Mouse (Mus musculus) embryonic facial prominence, embryonic 15.5 days (tissue): ENCODE data around the gene Defb33. TPM values are rescaled to one million over a fixed set of nuclear protein-coding genes. Genes with fewer than 3 reads are reported as not detected.

Experiments
- ATAC-seq: fragments of 200-750 bp; cut with Nextera tagmentation; 2 replicates; pipeline ENCODE4 v1.8.0; 2017; ENCODE audit warnings: low read depth, moderate TSS enrichment; ENCODE audit not compliant: insufficient number of reproducible peaks, low FRiP score, low TSS enrichment
- H3K27ac ChIP-seq: fragments of 300-500 bp; sonication (generic); replicated peaks from 2 replicates; pipeline ENCODE4 v1.5.1; 2015; ENCODE audit warnings: mild to moderate bottlenecking, inconsistent platforms
- H3K27me3 ChIP-seq: fragments of 300-500 bp; sonication (generic); 2 replicates; pipeline ENCODE4 v1.6.1; 2015; ENCODE audit warnings: inconsistent platforms
- H3K36me3 ChIP-seq: fragments of 300-500 bp; sonication (generic); 2 replicates; pipeline ENCODE4 v1.6.1; 2015; ENCODE audit warnings: mild to moderate bottlenecking, inconsistent platforms
- H3K4me1 ChIP-seq: fragments of 300-500 bp; sonication (generic); 2 replicates; pipeline ENCODE4 v1.6.1; 2015; ENCODE audit warnings: inconsistent platforms
- H3K4me2 ChIP-seq: fragments of 300-500 bp; sonication (generic); replicated peaks from 2 replicates; pipeline ENCODE4 v1.6.1; 2015; ENCODE audit warnings: mild to moderate bottlenecking, inconsistent platforms
- H3K4me3 ChIP-seq: fragments of 300-500 bp; sonication (generic); replicated peaks from 2 replicates; pipeline ENCODE4 v1.5.1; 2015; ENCODE audit warnings: mild to moderate bottlenecking, inconsistent platforms
- H3K9ac ChIP-seq: fragments of 300-500 bp; sonication (generic); 2 replicates; pipeline ENCODE4 v1.6.1; 2015; ENCODE audit warnings: inconsistent platforms
- H3K9me3 ChIP-seq: fragments of 300-500 bp; sonication (generic); replicated peaks from 2 replicates; pipeline ENCODE4 v1.6.1; 2016; ENCODE audit warnings: inconsistent platforms
- WGBS: fragments of 180-500 bp; shearing (Covaris S2); methylation state at CpG from one replicate; pipeline ENCODE4 v1.1.7; 2015; 5-methylcytosine and 5-hydroxymethylcytosine counted together
- polyA plus RNA-seq: library from polyadenylated mRNA; unstranded; fragments of >200 nt; fragmentation: Nextera tagmentation; extraction: Ambion mirVana; gene quantifications from 2 replicates; pipeline ENCODE4 v1.2.1, GENCODE M21; 2015

Gene Defb33
- polyA plus RNA-seq: not detected in 2 replicates

GRCm38 (mm10) chr8:20892369-20892768, at the start of gene Defb33:
Gene Defb33 (plus strand): TSS chr8:20892669.
- ATAC-seq: no peak
- Histone ChIP-seq H3K4me3 (no peak within 1 kb of the TSS), H3K27me3 (no peaks in the 10 kb centered on the region), H3K4me2 (no peak within 1 kb of the TSS), H3K27ac (no peak within 1 kb of the TSS), H3K9ac (no peak within 1 kb of the TSS), H3K9me3 (0 out of 2 replicates have a peak, but pooled peaks cover 4% of the 10 kb centered on the region), H3K36me3 (no peaks in the 10 kb centered on the region), H3K4me1 (no peaks in the 10 kb centered on the region)
- WGBS: 89% methylated on average over 2 of the region's 2 CpGs

- no peak overlapping the region for H3K9ac ChIP-seq
- ATAC-seq: no peak
- 37% methylated on average over 6 of the region's 6 CpGs for WGBS
- no peak overlapping the region for H3K4me3 ChIP-seq
- no peaks in the 10 kb centered on the region for H3K27me3 ChIP-seq
- H3K36me3 ChIP-seq: no peaks in the 10 kb centered on the region
- H3K9me3 ChIP-seq: no peaks in the 10 kb centered on the region
- no peak overlapping the region for H3K4me2 ChIP-seq
- H3K27ac ChIP-seq: no peak overlapping the region
- H3K4me1 ChIP-seq: no peaks in the 10 kb centered on the region
These were observed 17.9 kb upstream of the Defb33 start for GRCm38 (mm10) chr8:20874608-20875007.

GRCm38 (mm10) chr8:20902527-20902926, 10.1 kb downstream of the Defb33 start, which contains the start of gene Gm15056:
Gene Gm15056 (minus strand): TSS chr8:20902627.
- Histone ChIP-seq H3K27me3 (no peaks in the 10 kb centered on the region), H3K4me3 (no peak within 1 kb of the TSS), H3K4me2 (no peak within 1 kb of the TSS), H3K9ac (no peak within 1 kb of the TSS), H3K4me1 (no peaks in the 10 kb centered on the region), H3K27ac (no peak within 1 kb of the TSS), H3K36me3 (no peaks in the 10 kb centered on the region), H3K9me3 (no peaks in the 10 kb centered on the region)
- ATAC-seq: no peak
- WGBS: 45% methylated on average over 2 of the region's 2 CpGs

GRCm38 (mm10) chr8:20907119-20907518, 14.7 kb downstream of the Defb33 start:
- ATAC-seq: no peak
- H3K9ac ChIP-seq: no peak overlapping the region
- H3K4me2 ChIP-seq: no peak overlapping the region
- H3K27ac ChIP-seq: no peak overlapping the region
- no peak overlapping the region for H3K4me3 ChIP-seq
- no peaks in the 10 kb centered on the region for H3K4me1 ChIP-seq
- H3K27me3 ChIP-seq: no peaks in the 10 kb centered on the region
- no peaks in the 10 kb centered on the region for H3K9me3 ChIP-seq
- no peaks in the 10 kb centered on the region for H3K36me3 ChIP-seq
- 83% methylated on average over 2 of the region's 2 CpGs for WGBS

GRCm38 (mm10) chr8:20908256-20908655, 15.8 kb downstream of the Defb33 start:
- Histone ChIP-seq H3K4me1 (no peaks in the 10 kb centered on the region), H3K4me2 (no peak overlapping the region), H3K9me3 (no peaks in the 10 kb centered on the region), H3K27me3 (no peaks in the 10 kb centered on the region), H3K27ac (no peak overlapping the region), H3K9ac (no peak overlapping the region), H3K4me3 (no peak overlapping the region), H3K36me3 (no peaks in the 10 kb centered on the region)
- WGBS: 54% methylated on average over 2 of the region's 2 CpGs
- ATAC-seq: no peak

DNA sequence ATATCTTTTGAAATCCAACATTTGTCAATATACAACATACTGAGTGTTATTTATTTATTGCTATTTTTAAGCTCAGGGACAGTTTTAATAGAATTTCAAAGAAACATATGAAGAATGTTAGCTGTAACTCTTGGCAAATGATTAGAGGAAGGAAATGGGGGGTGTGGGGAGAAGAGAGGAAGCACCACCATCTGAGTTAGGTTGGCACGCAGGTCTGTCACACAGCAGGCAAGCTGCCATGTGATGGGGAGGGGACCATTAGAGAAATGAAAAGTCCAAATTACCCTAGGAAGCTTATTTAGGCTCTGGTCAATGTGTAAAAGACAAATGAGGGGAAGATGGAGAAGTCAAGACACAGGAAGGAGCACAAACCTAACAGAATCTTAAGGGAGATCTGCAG, 19.8 kb downstream of the Defb33 start:
- H3K9ac ChIP-seq: no peak overlapping the region
- ATAC-seq: no peak
- H3K27ac ChIP-seq: no peak overlapping the region
- H3K9me3 ChIP-seq: 0 out of 2 replicates have a peak, but pooled peaks cover 7% of the 10 kb centered on the region
- no peak overlapping the region for H3K4me3 ChIP-seq
- H3K4me2 ChIP-seq: no peak overlapping the region
- no peaks in the 10 kb centered on the region for H3K36me3 ChIP-seq
- no peaks in the 10 kb centered on the region for H3K4me1 ChIP-seq
- WGBS: 81% methylated on average over 1 of the region's 1 CpGs
- no peaks in the 10 kb centered on the region for H3K27me3 ChIP-seq

- Histone ChIP-seq H3K27ac (no peak within 1 kb of the TSS), H3K4me1 (no peaks in the 10 kb centered on the region), H3K27me3 (no peaks in the 10 kb centered on the region), H3K4me3 (no peak within 1 kb of the TSS), H3K36me3 (no peaks in the 10 kb centered on the region), H3K9me3 (no peaks in the 10 kb centered on the region), H3K4me2 (no peak within 1 kb of the TSS), H3K9ac (no peak within 1 kb of the TSS)
- WGBS: 70% methylated on average over 3 of the region's 3 CpGs
- ATAC-seq: no peak
These were observed 29.5 kb downstream of the Defb33 start, which contains the start of gene Gm6040 for GRCm38 (mm10) chr8:20921971-20922370. Gene Gm6040 (minus strand): TSS chr8:20922071.

DNA sequence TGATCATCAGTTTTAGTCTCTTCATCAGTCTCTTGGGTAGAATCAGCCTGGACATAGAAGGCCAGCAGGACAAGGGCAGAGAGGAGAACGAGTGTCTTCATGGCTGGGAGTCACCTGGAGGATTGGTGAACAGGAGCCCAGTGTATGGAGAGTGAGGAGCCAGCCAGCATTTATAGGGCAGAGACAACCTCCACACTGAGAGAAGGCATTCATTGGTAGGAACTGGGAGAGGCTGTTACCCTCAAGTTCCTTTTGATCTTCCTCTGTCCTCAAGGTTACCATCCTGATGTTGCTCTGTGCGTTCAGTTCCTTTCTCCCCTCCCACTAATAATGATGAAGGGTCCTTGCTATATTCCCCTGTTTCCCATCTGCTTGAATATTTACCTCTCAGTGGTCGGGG, 52.1 kb downstream of the Defb33 start, which contains the start of gene AY761185:
Gene AY761185, minus strand, starts transcription at position 101 of the 400 bp plus-strand sequence.
- no peak within 1 kb of the TSS for H3K27ac ChIP-seq
- H3K27me3 ChIP-seq: no peaks in the 10 kb centered on the region
- H3K4me2 ChIP-seq: no peak within 1 kb of the TSS
- WGBS: 61% methylated on average over 3 of the region's 3 CpGs
- H3K4me3 ChIP-seq: no peak within 1 kb of the TSS
- no peak for ATAC-seq
- H3K9me3 ChIP-seq: no peaks in the 10 kb centered on the region
- no peaks in the 10 kb centered on the region for H3K36me3 ChIP-seq
- H3K4me1 ChIP-seq: no peaks in the 10 kb centered on the region
- H3K9ac ChIP-seq: no peak within 1 kb of the TSS

Other genes starting within 250 kb of the Defb33 start
- not detected in 2 replicates for gene Gm15056, start 10.0 kb downstream of the Defb33 start, polyA plus RNA-seq
- gene Gm6040, start 29.4 kb downstream of the Defb33 start, polyA plus RNA-seq: not detected in 2 replicates
- not detected in 2 replicates for gene AY761185, start 52.0 kb downstream of the Defb33 start, polyA plus RNA-seq
- gene Defa21, start 132.9 kb downstream of the Defb33 start, polyA plus RNA-seq: not detected in 2 replicates
- gene Defa23, start 162.4 kb downstream of the Defb33 start, polyA plus RNA-seq: not detected in 2 replicates
- not detected in 2 replicates for gene Defa35, start 172.4 kb downstream of the Defb33 start, polyA plus RNA-seq
- not detected in 2 replicates for gene Defa25, start 191.8 kb downstream of the Defb33 start, polyA plus RNA-seq
- gene Gm14851, start 203.4 kb downstream of the Defb33 start, polyA plus RNA-seq: not detected in 2 replicates
- gene Defa30, start 242.0 kb downstream of the Defb33 start, polyA plus RNA-seq: not detected in 2 replicates